Mouse (Mus musculus) C2C12 (cell line): ENCODE data around the gene Tbc1d23.

ENCODE experiments used
- CTCF ChIP-seq: IDR thresholded peaks from one replicate; pipeline ENCODE4 v1.5.1; 2011; ENCODE audit not compliant: control insufficient read depth, insufficient read depth, insufficient read length
- USF1 ChIP-seq: IDR thresholded peaks from one replicate; pipeline ENCODE4 v1.6.1; 2011; ENCODE audit warnings: low read depth, mild to moderate bottlenecking, control low read depth, moderate library complexity

DNA sequence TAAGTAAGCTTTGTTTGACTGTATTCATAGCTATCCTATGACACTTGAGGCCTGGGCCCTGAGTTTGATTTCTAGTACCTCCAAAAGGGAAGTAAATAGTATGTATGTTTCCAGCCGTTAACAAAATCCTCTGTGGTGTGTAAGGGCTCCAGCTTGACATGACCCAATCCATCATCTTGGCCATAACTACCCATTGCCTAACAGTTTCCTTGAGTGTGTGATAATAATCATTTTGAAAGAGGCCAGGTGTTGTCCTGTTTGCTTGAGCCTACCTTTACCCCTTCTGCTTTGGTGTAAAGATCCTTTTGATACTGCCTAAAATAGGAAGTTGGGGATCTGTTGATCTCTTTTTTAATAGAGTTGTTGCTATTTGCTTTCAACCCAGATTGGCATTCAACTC lies 99.0 kb downstream of the Tbc1d23 start:
- no peak for TF ChIP-seq CTCF
- TF ChIP-seq USF1, result no peak
